Mouse (Mus musculus) heart, adult 18-20 months (tissue): ENCODE data around the gene Dcpp1. TPM values are rescaled to one million over a fixed set of nuclear protein-coding genes. Genes with fewer than 3 reads are reported as not detected.

Experiments
- DNase-seq, 2 experiments: peaks; one replicate each; pipeline ENCODE4 v3.0.0; 2021 to 2022; ENCODE audit warnings: mixed read lengths in 1 of 2
- total RNA-seq, 2 experiments: library from RNA; stranded (reverse); gene quantifications; 2 replicates each; pipeline ENCODE4 v1.2.3; 2021

The Dcpp1 gene
- total RNA-seq, 2 experiments from 2014 or later: not detected

- no peak for DNase-seq
Measured at GRCm38 (mm10) chr17:23931157-23931556, 50.5 kb downstream of the Dcpp1 start.

Other genes with a start within 250 kb of the Dcpp1 start
- under 1 TPM in 1 of 2 experiments, not detected in 1; 0.13 TPM for gene Mmp25, start 235.6 kb upstream of the Dcpp1 start, total RNA-seq
- not detected for gene Bicdl2, start 220.4 kb upstream of the Dcpp1 start, total RNA-seq
- gene Hcfc1r1, start 207.3 kb upstream of the Dcpp1 start, total RNA-seq: 100 to 1,000 TPM; 191 to 199 TPM
- gene Thoc6, start 207.0 kb upstream of the Dcpp1 start, total RNA-seq: 10 to 100 TPM; 11.0 to 11.2 TPM
- gene Tnfrsf12a, start 203.4 kb upstream of the Dcpp1 start, total RNA-seq: 10 to 100 TPM; 63.7 to 89.9 TPM
- gene Cldn6, start 201.6 kb upstream of the Dcpp1 start, total RNA-seq: not detected
- not detected for gene Cldn9, start 196.8 kb upstream of the Dcpp1 start, total RNA-seq
- not detected for gene 1520401A03Rik, start 158.1 kb upstream of the Dcpp1 start, total RNA-seq
- gene Pkmyt1, start 154.5 kb upstream of the Dcpp1 start, total RNA-seq: 1 to 10 TPM; 1.1 to 1.4 TPM
- gene Paqr4, start 140.0 kb upstream of the Dcpp1 start, total RNA-seq: 10 to 100 TPM; 22.9 to 29.2 TPM
- under 1 TPM; 0.15 to 0.18 TPM for gene Kremen2, start 135.0 kb upstream of the Dcpp1 start, total RNA-seq
- 10 to 100 TPM; 38.1 to 40.7 TPM for gene Flywch1, start 109.3 kb upstream of the Dcpp1 start, total RNA-seq
- gene Flywch2, start 94.8 kb upstream of the Dcpp1 start, total RNA-seq: under 1 TPM in 1 of 2 experiments, not detected in 1; 0.55 TPM
- gene Srrm2, start 90.3 kb upstream of the Dcpp1 start, total RNA-seq: 100 to 1,000 TPM; 125 to 153 TPM
- gene Elob, start 51.7 kb upstream of the Dcpp1 start, total RNA-seq: 100 to 1,000 TPM; 357 to 360 TPM
- not detected for gene Prss33, start 44.8 kb upstream of the Dcpp1 start, total RNA-seq
- not detected for gene Prss32, start 37.0 kb upstream of the Dcpp1 start, total RNA-seq
- gene Prss41, start 36.7 kb upstream of the Dcpp1 start, total RNA-seq: not detected
- not detected for gene Prss21, start 12.8 kb upstream of the Dcpp1 start, total RNA-seq
- not detected for gene Dcpp2, start within 50 bp of the Dcpp1 start, total RNA-seq
- gene Dcpp3, start 36.6 kb downstream of the Dcpp1 start, total RNA-seq: not detected
- not detected for gene Sbp, start 60.8 kb downstream of the Dcpp1 start, total RNA-seq
- not detected for gene Sbpl, start 74.4 kb downstream of the Dcpp1 start, total RNA-seq
- gene Prss30, start 99.7 kb downstream of the Dcpp1 start, total RNA-seq: not detected
- gene Prss22, start 117.2 kb downstream of the Dcpp1 start, total RNA-seq: not detected
- gene Prss27, start 157.3 kb downstream of the Dcpp1 start, total RNA-seq: not detected
- gene Kctd5, start 192.6 kb downstream of the Dcpp1 start, total RNA-seq: 1 to 10 TPM; 7.5 to 7.8 TPM